Mouse (Mus musculus) liver, embryonic 14.5 days (tissue): Measurements from ENCODE around the gene Cideb.

Experiments
- CTCF ChIP-seq: IDR thresholded peaks from 2 replicates; pipeline ENCODE4 v1.5.1; 2016; ENCODE audit warnings: antibody characterized with exemption, low read depth, control low read depth
- EP300 ChIP-seq: IDR thresholded peaks from 2 replicates; pipeline ENCODE4 v1.6.1; 2016; ENCODE audit warnings: antibody characterized with exemption, low read depth

DNA sequence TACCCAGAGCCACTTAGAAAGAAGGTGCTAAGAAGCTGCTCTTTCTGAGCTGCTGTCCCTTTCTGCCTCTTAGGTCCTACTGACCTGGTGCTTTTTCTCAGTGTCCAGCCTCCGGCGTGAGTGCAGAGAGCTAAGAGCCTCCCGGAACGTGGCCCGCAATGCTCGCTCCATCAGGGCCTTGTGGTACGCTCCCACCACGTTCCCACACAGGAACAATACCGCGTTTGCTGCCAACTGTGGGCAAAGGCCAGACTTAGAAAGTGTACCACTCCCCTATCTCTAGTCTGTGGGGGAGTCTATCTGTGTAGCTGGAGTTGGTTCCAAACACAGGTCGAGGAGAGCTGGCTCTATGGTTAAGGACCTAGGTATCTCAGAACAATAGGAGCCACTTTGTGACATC is 22.5 kb upstream of the Cideb start:
- TF ChIP-seq CTCF (no peak), EP300 (no peak)
